Mouse (Mus musculus) brain, embryonic 14.5 days (tissue): ENCODE results near the gene Apol8.

Experiments
- CTCF ChIP-seq: fragments of 200-500 bp; IDR thresholded peaks from 2 replicates; pipeline ENCODE4 v1.5.1; 2012; ENCODE audit warnings: inconsistent platforms, mild to moderate bottlenecking, moderate library complexity, borderline replicate concordance; ENCODE audit not compliant: insufficient read depth, insufficient read length; ENCODE audit errors: extremely low read depth
- POLR2A ChIP-seq: fragments of 200-500 bp; IDR thresholded peaks from 2 replicates; pipeline ENCODE4 v1.6.1; 2012; ENCODE audit warnings: mild to moderate bottlenecking, inconsistent platforms, borderline replicate concordance; ENCODE audit not compliant: poor library complexity, insufficient read depth, insufficient read length, severe bottlenecking; ENCODE audit errors: extremely low read depth

- TF ChIP-seq CTCF (no peak), POLR2A (no peak)
These were observed 39.7 kb upstream of the Apol8 start for GRCm38 (mm10) chr15:77796409-77797035.
